Mouse (Mus musculus): ENCODE measurements around the gene Limd1. TPM values are rescaled to one million over a fixed set of nuclear protein-coding genes. Genes with fewer than 3 reads are reported as not detected.

Gene Limd1
- polyA plus RNA-seq, 1 experiment from 2014 or later, result 51.5 TPM

DNA sequence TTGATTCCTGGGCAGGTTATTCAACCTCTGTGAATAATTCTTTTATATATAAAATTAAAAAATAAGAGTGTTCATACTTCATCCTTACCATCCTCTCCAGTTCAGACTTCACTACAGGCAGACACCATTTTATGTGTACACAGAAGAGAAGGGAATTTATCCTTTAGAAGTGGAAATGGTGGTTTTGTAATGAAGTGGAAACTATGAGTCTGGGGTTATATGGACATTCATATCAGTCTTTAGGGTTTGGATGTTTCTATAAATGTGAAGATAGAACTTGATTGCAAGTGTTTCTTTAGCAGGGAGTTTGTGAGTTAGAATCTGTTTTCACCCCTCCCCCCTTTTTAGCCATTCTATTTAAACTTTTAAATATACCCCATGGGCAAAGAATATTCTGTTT is 52.7 kb downstream of the Limd1 start:
- no peak overlapping the region for H3K9ac ChIP-seq (ENCODE audit: low read depth, low read length)
- peak overlapping the region; percentile 57 for H3K4me2 ChIP-seq (ENCODE audit: low read depth, low read length)
- H3K9me3 ChIP-seq (ENCODE audit: control insufficient read depth, low read length), result no peaks in the 10 kb centered on the region
- no peaks in the 10 kb centered on the region for H3K27me3 ChIP-seq (replicated peaks; ENCODE audit: control insufficient read depth, insufficient read depth, low read length)
- H3K36me3 ChIP-seq (ENCODE audit: control insufficient read depth, insufficient read depth, low read length), result no peaks in the 10 kb centered on the region
- peaks cover 2% of the 10 kb centered on the region; the same call in 1 of the 2 replicates for H3K4me1 ChIP-seq (ENCODE audit: control insufficient read depth, insufficient read depth, low read length)
- H3K4me3 ChIP-seq (ENCODE audit: low read length), result peak overlapping the region; percentile 100; the same call in 1 of the 2 replicates
- no peak for ATAC-seq
- H3K27ac ChIP-seq (ENCODE audit: low read length), result no peak overlapping the region

DNA sequence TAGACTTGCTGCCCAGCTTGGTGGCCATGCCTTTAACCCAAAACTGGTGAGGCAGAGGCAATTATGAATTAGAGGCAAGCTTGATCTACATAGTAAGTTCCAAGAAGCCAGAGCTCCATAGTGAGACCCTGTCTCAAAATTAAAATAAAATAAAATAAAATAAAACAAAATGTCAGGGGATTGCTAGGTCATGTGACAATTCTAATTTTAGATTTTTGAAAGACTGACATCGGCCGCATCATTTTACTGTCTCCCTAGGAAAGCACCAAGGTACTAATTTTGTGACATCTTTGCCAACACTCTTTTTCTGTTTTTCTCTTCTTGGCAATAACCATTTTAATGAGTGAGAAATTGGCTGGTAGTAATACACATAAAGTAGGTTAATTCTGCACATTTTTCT is 58.1 kb downstream of the Limd1 start:
- Histone ChIP-seq H3K36me3 (ENCODE audit: control insufficient read depth, insufficient read depth, low read length) (no peaks in the 10 kb centered on the region), H3K4me1 (ENCODE audit: control insufficient read depth, insufficient read depth, low read length) (peaks cover 5% of the 10 kb centered on the region; the same call in 1 of the 2 replicates), H3K9me3 (ENCODE audit: control insufficient read depth, low read length) (no peaks in the 10 kb centered on the region), H3K4me3 (ENCODE audit: low read length) (no peak overlapping the region), H3K4me2 (ENCODE audit: low read depth, low read length) (no peak overlapping the region), H3K27me3 (replicated peaks; ENCODE audit: control insufficient read depth, insufficient read depth, low read length) (no peaks in the 10 kb centered on the region), H3K27ac (ENCODE audit: low read length) (no peak overlapping the region), H3K9ac (ENCODE audit: low read depth, low read length) (no peak overlapping the region)
- WGBS, result 96% methylated on average over 2 of the region's 2 CpGs
- no peak for ATAC-seq

DNA sequence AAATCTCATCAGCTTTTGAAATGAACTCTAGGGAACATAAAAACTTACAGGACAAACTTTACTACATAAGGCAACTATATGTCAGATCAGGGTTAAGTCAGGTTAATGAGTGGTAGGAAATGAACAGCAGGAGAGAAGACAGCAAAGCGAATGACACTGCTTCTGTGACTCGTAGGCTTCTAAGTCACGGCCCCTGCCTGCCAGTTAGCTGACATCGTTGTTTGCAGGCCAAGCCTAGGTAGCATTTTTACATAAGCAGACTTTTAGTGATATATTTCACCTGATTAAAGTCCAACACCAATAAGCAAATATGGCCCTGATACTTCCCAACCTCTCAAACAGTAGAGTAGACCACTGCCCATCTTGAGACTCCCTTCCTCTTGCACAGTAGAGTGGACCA is 59.7 kb downstream of the Limd1 start:
- 0 out of 2 replicates have a peak, but pooled peaks have one; percentile 13 for ATAC-seq

DNA sequence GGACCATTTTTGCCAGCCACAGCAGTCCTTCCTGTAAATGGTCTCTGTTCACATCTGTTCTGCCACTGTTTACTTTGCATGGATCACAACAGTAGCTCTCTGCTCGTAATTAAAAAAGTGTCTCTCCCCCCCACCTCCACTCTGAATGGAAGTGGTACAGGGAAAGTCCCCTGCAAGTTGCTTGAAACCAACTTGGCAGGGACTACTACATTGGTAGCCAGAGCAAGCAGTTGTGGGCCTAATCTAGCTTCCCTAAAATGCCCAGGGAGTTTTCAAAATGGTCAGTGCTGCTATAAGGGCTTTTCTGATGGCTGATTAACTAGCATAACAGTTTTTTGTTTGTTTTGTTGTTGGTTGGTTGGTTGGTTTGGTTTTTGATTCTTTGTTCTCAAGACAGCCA is 60.6 kb downstream of the Limd1 start:
- H3K9me3 ChIP-seq (ENCODE audit: control insufficient read depth, low read length), result no peaks in the 10 kb centered on the region
- no peak overlapping the region for H3K27ac ChIP-seq (ENCODE audit: low read length)
- peaks cover 3% of the 10 kb centered on the region; the same call in 1 of the 2 replicates for H3K4me1 ChIP-seq (ENCODE audit: control insufficient read depth, insufficient read depth, low read length)
- no peak overlapping the region for H3K9ac ChIP-seq (ENCODE audit: low read depth, low read length)
- ATAC-seq, result no peak
- 32% methylated on average over 1 of the region's 1 CpGs for WGBS
- H3K36me3 ChIP-seq (ENCODE audit: control insufficient read depth, insufficient read depth, low read length), result no peaks in the 10 kb centered on the region
- H3K27me3 ChIP-seq (replicated peaks; ENCODE audit: control insufficient read depth, insufficient read depth, low read length), result no peaks in the 10 kb centered on the region
- H3K4me3 ChIP-seq (ENCODE audit: low read length), result no peak overlapping the region
- H3K4me2 ChIP-seq (ENCODE audit: low read depth, low read length), result no peak overlapping the region

More for the DNA sequence above, 59.7 kb downstream of the Limd1 start:
- no peak overlapping the region for H3K4me2 ChIP-seq (ENCODE audit: low read depth, low read length)
- 62% methylated on average over 4 of the region's 4 CpGs for WGBS
- H3K27me3 ChIP-seq (replicated peaks; ENCODE audit: control insufficient read depth, insufficient read depth, low read length), result no peaks in the 10 kb centered on the region
- H3K4me3 ChIP-seq (ENCODE audit: low read length), result no peak overlapping the region
- H3K27ac ChIP-seq (ENCODE audit: low read length), result no peak overlapping the region
- no peaks in the 10 kb centered on the region for H3K36me3 ChIP-seq (ENCODE audit: control insufficient read depth, insufficient read depth, low read length)
- H3K4me1 ChIP-seq (ENCODE audit: control insufficient read depth, insufficient read depth, low read length), result peaks cover 3% of the 10 kb centered on the region; the same call in 1 of the 2 replicates
- no peak overlapping the region for H3K9ac ChIP-seq (ENCODE audit: low read depth, low read length)
- H3K9me3 ChIP-seq (ENCODE audit: control insufficient read depth, low read length), result no peaks in the 10 kb centered on the region

DNA sequence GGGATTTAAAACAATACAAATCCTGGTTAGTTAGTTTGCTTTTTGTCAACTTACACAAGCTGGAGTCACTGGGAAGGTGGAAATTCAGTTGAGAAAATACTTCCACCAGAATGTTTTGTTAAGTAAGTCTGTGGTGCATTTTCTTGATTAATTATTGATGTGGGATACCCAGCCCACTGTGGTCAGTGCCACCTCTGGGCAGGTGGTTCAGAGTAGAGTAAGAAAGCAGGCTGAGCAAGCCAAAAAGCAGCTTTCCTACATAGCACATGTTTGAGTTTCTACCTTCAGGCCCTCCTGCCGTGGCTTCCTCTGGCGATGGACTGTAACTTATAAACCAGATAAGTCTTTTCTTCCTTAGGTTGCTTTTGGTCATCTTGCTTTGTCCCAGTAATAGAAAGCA is 61.3 kb downstream of the Limd1 start:
- Histone ChIP-seq H3K4me1 (ENCODE audit: control insufficient read depth, insufficient read depth, low read length) (peaks cover 3% of the 10 kb centered on the region; the same call in 1 of the 2 replicates), H3K27ac (ENCODE audit: low read length) (no peak overlapping the region)
- ATAC-seq, result no peak

GRCm38 (mm10) chr9:123554599-123554998 is 76.1 kb downstream of the Limd1 start:
- 45% methylated on average over 3 of the region's 3 CpGs for WGBS
- Histone ChIP-seq H3K4me1 (ENCODE audit: control insufficient read depth, insufficient read depth, low read length) (no peaks in the 10 kb centered on the region), H3K4me3 (ENCODE audit: low read length) (no peak overlapping the region), H3K27ac (ENCODE audit: low read length) (no peak overlapping the region), H3K4me2 (ENCODE audit: low read depth, low read length) (no peak overlapping the region), H3K9me3 (ENCODE audit: control insufficient read depth, low read length) (no peaks in the 10 kb centered on the region), H3K9ac (ENCODE audit: low read depth, low read length) (no peak overlapping the region), H3K27me3 (replicated peaks; ENCODE audit: control insufficient read depth, insufficient read depth, low read length) (no peaks in the 10 kb centered on the region), H3K36me3 (ENCODE audit: control insufficient read depth, insufficient read depth, low read length) (peaks cover 8% of the 10 kb centered on the region)
- ATAC-seq, result no peak

More for the DNA sequence above, 61.3 kb downstream of the Limd1 start:
- H3K36me3 ChIP-seq (ENCODE audit: control insufficient read depth, insufficient read depth, low read length), result no peaks in the 10 kb centered on the region
- H3K4me2 ChIP-seq (ENCODE audit: low read depth, low read length), result no peak overlapping the region
- no peaks in the 10 kb centered on the region for H3K27me3 ChIP-seq (replicated peaks; ENCODE audit: control insufficient read depth, insufficient read depth, low read length)
- no peak overlapping the region for H3K4me3 ChIP-seq (ENCODE audit: low read length)
- 71% methylated on average over 2 of the region's 2 CpGs for WGBS
- H3K9me3 ChIP-seq (ENCODE audit: control insufficient read depth, low read length), result no peaks in the 10 kb centered on the region
- H3K9ac ChIP-seq (ENCODE audit: low read depth, low read length), result no peak overlapping the region

Other genes starting within 250 kb of the Limd1 start
- gene Tmem158, start 217.9 kb upstream of the Limd1 start, polyA plus RNA-seq (2015; fragmentation: Nextera tagmentation; extraction: Ambion mirVana), result 1.7 and 6.0 TPM in 2 replicates
- 508 and 585 TPM in 2 replicates for gene Lars2, start 111.8 kb upstream of the Limd1 start, polyA plus RNA-seq (2015; fragmentation: Nextera tagmentation; extraction: Ambion mirVana)
- 74.4 and 87.4 TPM in 2 replicates for gene Sacm1l, start 51.1 kb downstream of the Limd1 start, polyA plus RNA-seq (2015; fragmentation: Nextera tagmentation; extraction: Ambion mirVana)
- gene Slc6a20b, start 153.9 kb downstream of the Limd1 start, polyA plus RNA-seq (2015; fragmentation: Nextera tagmentation; extraction: Ambion mirVana), result 0.57 and 0.76 TPM in 2 replicates
- gene Ccr9, start 199.7 kb downstream of the Limd1 start, polyA plus RNA-seq (2015; fragmentation: Nextera tagmentation; extraction: Ambion mirVana), result 0.70 and 1.4 TPM in 2 replicates
- 32.5 and 39.9 TPM in 2 replicates for gene Slc6a20a, start 200.2 kb downstream of the Limd1 start, polyA plus RNA-seq (2015; fragmentation: Nextera tagmentation; extraction: Ambion mirVana)
- 33.5 and 36.7 TPM in 2 replicates for gene Lztfl1, start 239.0 kb downstream of the Limd1 start, polyA plus RNA-seq (2015; fragmentation: Nextera tagmentation; extraction: Ambion mirVana)